Mouse (Mus musculus): ENCODE data around the gene Akap2. TPM values are rescaled to one million over a fixed set of nuclear protein-coding genes. Genes with fewer than 3 reads are reported as not detected.
A peak's percentile ranks its signal among the peaks of the same experiment; 100 is the strongest.

The Akap2 gene
- polyA plus RNA-seq (2015; fragmentation: Nextera tagmentation; extraction: Ambion mirVana): 7.9 and 8.2 TPM in 2 replicates

GRCm38 (mm10) chr4:57717354-57717753 is at the start of gene Akap2:
Gene Akap2 (plus strand): TSS chr4:57717657.
- Histone ChIP-seq H3K9me3 (replicated peaks) (no peaks in the 10 kb centered on the region), H3K9ac (no peak within 1 kb of the TSS), H3K4me2 (no peak within 1 kb of the TSS), H3K4me1 (peaks cover 2% of the 10 kb centered on the region; the same call in 1 of the 2 replicates), H3K4me3 (no peak within 1 kb of the TSS), H3K36me3 (ENCODE audit: poor library complexity, severe bottlenecking) (no peaks in the 10 kb centered on the region), H3K27me3 (no peaks in the 10 kb centered on the region), H3K27ac (no peak within 1 kb of the TSS)
- WGBS: 85% methylated on average over 9 of the region's 9 CpGs
- ATAC-seq: no peak

- no peak for ATAC-seq
- WGBS: 73% methylated on average over 7 of the region's 7 CpGs
- H3K4me3 ChIP-seq: no peak overlapping the region
- H3K27me3 ChIP-seq: no peaks in the 10 kb centered on the region
- no peak overlapping the region for H3K9ac ChIP-seq
- H3K9me3 ChIP-seq (replicated peaks): no peaks in the 10 kb centered on the region
- H3K4me2 ChIP-seq: no peak overlapping the region
- H3K36me3 ChIP-seq (ENCODE audit: poor library complexity, severe bottlenecking): no peaks in the 10 kb centered on the region
- no peak overlapping the region for H3K27ac ChIP-seq
- peaks cover 4% of the 10 kb centered on the region for H3K4me1 ChIP-seq
Observed at GRCm38 (mm10) chr4:57670813-57671469, 46.5 kb upstream of the Akap2 start.

- H3K4me2 ChIP-seq: no peak overlapping the region
- H3K36me3 ChIP-seq (ENCODE audit: poor library complexity, severe bottlenecking): no peaks in the 10 kb centered on the region
- 83% methylated on average over 4 of the region's 4 CpGs for WGBS
- no peak for ATAC-seq
- no peak overlapping the region for H3K9ac ChIP-seq
- H3K9me3 ChIP-seq (replicated peaks): no peaks in the 10 kb centered on the region
- H3K4me1 ChIP-seq: peaks cover 4% of the 10 kb centered on the region
- H3K4me3 ChIP-seq: no peak overlapping the region
- H3K27ac ChIP-seq: no peak overlapping the region
- no peaks in the 10 kb centered on the region for H3K27me3 ChIP-seq
Observed at GRCm38 (mm10) chr4:57672541-57672940, 44.9 kb upstream of the Akap2 start.

- peak overlapping the region; percentile 57 for H3K4me2 ChIP-seq
- H3K9ac ChIP-seq: peak overlapping the region; percentile 58
- H3K9me3 ChIP-seq (replicated peaks): no peaks in the 10 kb centered on the region
Observed at GRCm38 (mm10) chr4:57672996-57673906, 44.2 kb upstream of the Akap2 start.

GRCm38 (mm10) chr4:57674351-57674750 is 43.1 kb upstream of the Akap2 start:
- no peak for ATAC-seq
- Histone ChIP-seq H3K4me3 (no peak overlapping the region), H3K4me2 (no peak overlapping the region), H3K9me3 (replicated peaks) (no peaks in the 10 kb centered on the region), H3K27ac (no peak overlapping the region), H3K27me3 (no peaks in the 10 kb centered on the region), H3K36me3 (ENCODE audit: poor library complexity, severe bottlenecking) (no peaks in the 10 kb centered on the region), H3K4me1 (peaks cover 4% of the 10 kb centered on the region), H3K9ac (no peak overlapping the region)
- 83% methylated on average over 7 of the region's 7 CpGs for WGBS

More at GRCm38 (mm10) chr4:57672996-57673906, 44.2 kb upstream of the Akap2 start:
- H3K27ac ChIP-seq: no peak overlapping the region
- peak; percentile 81 for ATAC-seq
- 14% methylated on average over 12 of the region's 12 CpGs for WGBS
- peak overlapping the region; percentile 23 for H3K4me3 ChIP-seq
- H3K36me3 ChIP-seq (ENCODE audit: poor library complexity, severe bottlenecking): no peaks in the 10 kb centered on the region
- H3K4me1 ChIP-seq: peaks cover 4% of the 10 kb centered on the region
- no peaks in the 10 kb centered on the region for H3K27me3 ChIP-seq

- peaks cover 4% of the 10 kb centered on the region for H3K4me1 ChIP-seq
- peak overlapping the region; percentile 53 for H3K4me2 ChIP-seq
- no peaks in the 10 kb centered on the region for H3K9me3 ChIP-seq (replicated peaks)
- no peaks in the 10 kb centered on the region for H3K27me3 ChIP-seq
- H3K36me3 ChIP-seq (ENCODE audit: poor library complexity, severe bottlenecking): no peaks in the 10 kb centered on the region
- no peak overlapping the region for H3K4me3 ChIP-seq
- H3K27ac ChIP-seq: no peak overlapping the region
- no peak overlapping the region for H3K9ac ChIP-seq
- 4% methylated on average over 13 of the region's 13 CpGs for WGBS
- peak; percentile 44; the same call in 1 of the 2 replicates for ATAC-seq
Observed at GRCm38 (mm10) chr4:57675387-57675786, 42.1 kb upstream of the Akap2 start.

GRCm38 (mm10) chr4:57677916-57678315 is 39.5 kb upstream of the Akap2 start:
- no peaks in the 10 kb centered on the region for H3K36me3 ChIP-seq (ENCODE audit: poor library complexity, severe bottlenecking)
- H3K4me3 ChIP-seq: no peak overlapping the region
- peaks cover 4% of the 10 kb centered on the region for H3K4me1 ChIP-seq
- 82% methylated on average over 12 of the region's 12 CpGs for WGBS
- H3K9ac ChIP-seq: no peak overlapping the region
- no peaks in the 10 kb centered on the region for H3K9me3 ChIP-seq (replicated peaks)
- no peak for ATAC-seq
- H3K4me2 ChIP-seq: no peak overlapping the region
- no peak overlapping the region for H3K27ac ChIP-seq
- H3K27me3 ChIP-seq: no peaks in the 10 kb centered on the region

- no peak for ATAC-seq
- no peak overlapping the region for H3K27ac ChIP-seq
- H3K9me3 ChIP-seq (replicated peaks): no peaks in the 10 kb centered on the region
- H3K36me3 ChIP-seq (ENCODE audit: poor library complexity, severe bottlenecking): no peaks in the 10 kb centered on the region
- peaks cover 4% of the 10 kb centered on the region for H3K4me1 ChIP-seq
- no peak overlapping the region for H3K9ac ChIP-seq
- 85% methylated on average over 9 of the region's 9 CpGs for WGBS
- no peak overlapping the region for H3K4me2 ChIP-seq
- H3K27me3 ChIP-seq: no peaks in the 10 kb centered on the region
- no peak overlapping the region for H3K4me3 ChIP-seq
Observed at GRCm38 (mm10) chr4:57678991-57679457, 38.4 kb upstream of the Akap2 start.

GRCm38 (mm10) chr4:57680186-57680585 is 37.3 kb upstream of the Akap2 start:
- Histone ChIP-seq H3K4me3 (no peak overlapping the region), H3K4me2 (no peak overlapping the region), H3K9ac (no peak overlapping the region), H3K36me3 (ENCODE audit: poor library complexity, severe bottlenecking) (no peaks in the 10 kb centered on the region), H3K9me3 (replicated peaks) (no peaks in the 10 kb centered on the region), H3K27me3 (no peaks in the 10 kb centered on the region), H3K4me1 (peaks cover 4% of the 10 kb centered on the region), H3K27ac (no peak overlapping the region)
- 57% methylated on average over 12 of the region's 12 CpGs for WGBS
- no peak for ATAC-seq

GRCm38 (mm10) chr4:57681511-57681910 is 35.9 kb upstream of the Akap2 start:
- no peak overlapping the region for H3K4me3 ChIP-seq
- H3K27me3 ChIP-seq: no peaks in the 10 kb centered on the region
- 66% methylated on average over 12 of the region's 12 CpGs for WGBS
- no peaks in the 10 kb centered on the region for H3K9me3 ChIP-seq (replicated peaks)
- H3K27ac ChIP-seq: no peak overlapping the region
- no peaks in the 10 kb centered on the region for H3K36me3 ChIP-seq (ENCODE audit: poor library complexity, severe bottlenecking)
- no peaks in the 10 kb centered on the region for H3K4me1 ChIP-seq
- H3K4me2 ChIP-seq: no peak overlapping the region
- H3K9ac ChIP-seq: no peak overlapping the region
- no peak for ATAC-seq

- Histone ChIP-seq H3K4me1 (no peaks in the 10 kb centered on the region), H3K4me3 (no peak overlapping the region), H3K9me3 (replicated peaks) (no peaks in the 10 kb centered on the region), H3K27me3 (no peaks in the 10 kb centered on the region), H3K27ac (no peak overlapping the region), H3K36me3 (ENCODE audit: poor library complexity, severe bottlenecking) (no peaks in the 10 kb centered on the region), H3K9ac (no peak overlapping the region), H3K4me2 (no peak overlapping the region)
- ATAC-seq: no peak
- WGBS: 95% methylated on average over 2 of the region's 2 CpGs
Observed at GRCm38 (mm10) chr4:57682341-57682740, 35.1 kb upstream of the Akap2 start.

- no peak for ATAC-seq
- H3K36me3 ChIP-seq (ENCODE audit: poor library complexity, severe bottlenecking): no peaks in the 10 kb centered on the region
- H3K4me3 ChIP-seq: no peak overlapping the region
- no peaks in the 10 kb centered on the region for H3K4me1 ChIP-seq
- 88% methylated on average over 11 of the region's 11 CpGs for WGBS
- no peak overlapping the region for H3K27ac ChIP-seq
- H3K9me3 ChIP-seq (replicated peaks): no peaks in the 10 kb centered on the region
- no peak overlapping the region for H3K4me2 ChIP-seq
- no peak overlapping the region for H3K9ac ChIP-seq
- H3K27me3 ChIP-seq: no peaks in the 10 kb centered on the region
Observed at GRCm38 (mm10) chr4:57682944-57683343, 34.5 kb upstream of the Akap2 start.
